Mouse (Mus musculus) granulocyte monocyte progenitor cell, adult 5-6 weeks (primary cell): ENCODE data around the gene Pigt. TPM values are rescaled to one million over a fixed set of nuclear protein-coding genes. Genes with fewer than 3 reads are reported as not detected.

Experiments
- total RNA-seq, 2 experiments: library from RNA; stranded (forward) in 1 of 2; stranded (reverse) in 1 of 2; fragments of 200-712, 200-1000 nt in 1 of 2; fragments of >200 nt in 1 of 2; fragmentation: Nextera tagmentation in 1 of 2; gene quantifications; 2 replicates each; pipeline ENCODE4 v1.2.3; 2014 to 2017

Pigt gene
- total RNA-seq, 2 experiments from 2014 or later: 27.5 to 97.1 TPM

Other genes with a start within 250 kb of the Pigt start
- not detected in 2 replicates for gene Svs3b, start 240.9 kb upstream of the Pigt start, total RNA-seq (2014; fragmentation: Nextera tagmentation)
- not detected in 2 replicates for gene Svs3b, start 240.9 kb upstream of the Pigt start, total RNA-seq (2017)
- gene Svs4, start 219.1 kb upstream of the Pigt start, total RNA-seq (2014; fragmentation: Nextera tagmentation): not detected in 2 replicates
- gene Svs4, start 219.1 kb upstream of the Pigt start, total RNA-seq (2017): not detected in 2 replicates
- not detected in 2 replicates for gene Svs3a, start 208.3 kb upstream of the Pigt start, total RNA-seq (2014; fragmentation: Nextera tagmentation)
- gene Svs3a, start 208.3 kb upstream of the Pigt start, total RNA-seq (2017): not detected in 2 replicates
- not detected in 2 replicates for gene Svs6, start 180.8 kb upstream of the Pigt start, total RNA-seq (2014; fragmentation: Nextera tagmentation)
- not detected in 2 replicates for gene Svs6, start 180.8 kb upstream of the Pigt start, total RNA-seq (2017)
- gene Svs5, start 164.8 kb upstream of the Pigt start, total RNA-seq (2014; fragmentation: Nextera tagmentation): not detected in 2 replicates
- gene Svs5, start 164.8 kb upstream of the Pigt start, total RNA-seq (2017): not detected in 2 replicates
- 228 and 251 TPM in 2 replicates for gene Slpi, start 108.4 kb upstream of the Pigt start, total RNA-seq (2014; fragmentation: Nextera tagmentation)
- 46.7 and 49.3 TPM in 2 replicates for gene Slpi, start 108.4 kb upstream of the Pigt start, total RNA-seq (2017)
- gene Rbpjl, start 94.4 kb upstream of the Pigt start, total RNA-seq (2014; fragmentation: Nextera tagmentation): not detected in 2 replicates
- gene Rbpjl, start 94.4 kb upstream of the Pigt start, total RNA-seq (2017): not detected in 2 replicates
- gene Matn4, start 92.4 kb upstream of the Pigt start, total RNA-seq (2014; fragmentation: Nextera tagmentation): not detected in 2 replicates
- not detected in 2 replicates for gene Matn4, start 92.4 kb upstream of the Pigt start, total RNA-seq (2017)
- not detected in 2 replicates for gene Sdc4, start 53.6 kb upstream of the Pigt start, total RNA-seq (2014; fragmentation: Nextera tagmentation)
- gene Sdc4, start 53.6 kb upstream of the Pigt start, total RNA-seq (2017): not detected in 2 replicates
- gene Sys1, start 40.6 kb upstream of the Pigt start, total RNA-seq (2014; fragmentation: Nextera tagmentation): 30.4 and 35.3 TPM in 2 replicates
- gene Sys1, start 40.6 kb upstream of the Pigt start, total RNA-seq (2017): 11.5 and 18.1 TPM in 2 replicates
- not detected in 2 replicates for gene Gm20458, start 36.6 kb upstream of the Pigt start, total RNA-seq (2014; fragmentation: Nextera tagmentation)
- not detected in 2 replicates for gene Gm20458, start 36.6 kb upstream of the Pigt start, total RNA-seq (2017)
- not detected in 2 replicates for gene Trp53tg5, start 23.8 kb upstream of the Pigt start, total RNA-seq (2014; fragmentation: Nextera tagmentation)
- not detected in 2 replicates for gene Trp53tg5, start 23.8 kb upstream of the Pigt start, total RNA-seq (2017)
- 5.6 TPM in 1 of 2 replicates, not detected in the other for gene Dbndd2, start 11.4 kb upstream of the Pigt start, total RNA-seq (2014; fragmentation: Nextera tagmentation)
- 0.46 and 0.95 TPM in 2 replicates for gene Dbndd2, start 11.4 kb upstream of the Pigt start, total RNA-seq (2017)
- gene Wfdc2, start 64.9 kb downstream of the Pigt start, total RNA-seq (2014; fragmentation: Nextera tagmentation): not detected in 2 replicates
- not detected in 2 replicates for gene Wfdc2, start 64.9 kb downstream of the Pigt start, total RNA-seq (2017)
- not detected in 2 replicates for gene Spint3, start 75.9 kb downstream of the Pigt start, total RNA-seq (2014; fragmentation: Nextera tagmentation)
- gene Spint3, start 75.9 kb downstream of the Pigt start, total RNA-seq (2017): not detected in 2 replicates
- not detected in 2 replicates for gene Wfdc6a, start 87.9 kb downstream of the Pigt start, total RNA-seq (2014; fragmentation: Nextera tagmentation)
- not detected in 2 replicates for gene Wfdc6a, start 87.9 kb downstream of the Pigt start, total RNA-seq (2017)
- not detected in 2 replicates for gene Eppin, start 96.1 kb downstream of the Pigt start, total RNA-seq (2014; fragmentation: Nextera tagmentation)
- gene Eppin, start 96.1 kb downstream of the Pigt start, total RNA-seq (2017): not detected in 2 replicates
- gene Wfdc6b, start 116.0 kb downstream of the Pigt start, total RNA-seq (2014; fragmentation: Nextera tagmentation): not detected in 2 replicates
- not detected in 2 replicates for gene Wfdc6b, start 116.0 kb downstream of the Pigt start, total RNA-seq (2017)
- gene Wfdc8, start 116.1 kb downstream of the Pigt start, total RNA-seq (2014; fragmentation: Nextera tagmentation): not detected in 2 replicates
- gene Wfdc8, start 116.1 kb downstream of the Pigt start, total RNA-seq (2017): not detected in 2 replicates
- not detected in 2 replicates for gene Wfdc16, start 141.3 kb downstream of the Pigt start, total RNA-seq (2014; fragmentation: Nextera tagmentation)
- not detected in 2 replicates for gene Wfdc16, start 141.3 kb downstream of the Pigt start, total RNA-seq (2017)
- not detected in 2 replicates for gene Wfdc10, start 158.5 kb downstream of the Pigt start, total RNA-seq (2014; fragmentation: Nextera tagmentation)
- gene Wfdc10, start 158.5 kb downstream of the Pigt start, total RNA-seq (2017): not detected in 2 replicates
- gene Wfdc9, start 159.1 kb downstream of the Pigt start, total RNA-seq (2014; fragmentation: Nextera tagmentation): not detected in 2 replicates
- gene Wfdc9, start 159.1 kb downstream of the Pigt start, total RNA-seq (2017): not detected in 2 replicates
- not detected in 2 replicates for gene Wfdc11, start 176.6 kb downstream of the Pigt start, total RNA-seq (2014; fragmentation: Nextera tagmentation)
- gene Wfdc11, start 176.6 kb downstream of the Pigt start, total RNA-seq (2017): not detected in 2 replicates
- not detected in 2 replicates for gene Wfdc13, start 187.6 kb downstream of the Pigt start, total RNA-seq (2014; fragmentation: Nextera tagmentation)
- gene Wfdc13, start 187.6 kb downstream of the Pigt start, total RNA-seq (2017): not detected in 2 replicates
- gene Spint4, start 201.0 kb downstream of the Pigt start, total RNA-seq (2014; fragmentation: Nextera tagmentation): not detected in 2 replicates
- not detected in 2 replicates for gene Spint4, start 201.0 kb downstream of the Pigt start, total RNA-seq (2017)
- not detected in 2 replicates for gene Spint5, start 217.8 kb downstream of the Pigt start, total RNA-seq (2014; fragmentation: Nextera tagmentation)
- not detected in 2 replicates for gene Spint5, start 217.8 kb downstream of the Pigt start, total RNA-seq (2017)
- not detected in 2 replicates for gene Wfdc3, start 248.4 kb downstream of the Pigt start, total RNA-seq (2014; fragmentation: Nextera tagmentation)
- gene Wfdc3, start 248.4 kb downstream of the Pigt start, total RNA-seq (2017): not detected in 2 replicates
- 31.1 and 36.9 TPM in 2 replicates for gene Dnttip1, start 248.5 kb downstream of the Pigt start, total RNA-seq (2014; fragmentation: Nextera tagmentation)
- gene Dnttip1, start 248.5 kb downstream of the Pigt start, total RNA-seq (2017): 21.5 and 27.3 TPM in 2 replicates